Mouse (Mus musculus): Measurements from ENCODE around the gene Dnah12.

DNA sequence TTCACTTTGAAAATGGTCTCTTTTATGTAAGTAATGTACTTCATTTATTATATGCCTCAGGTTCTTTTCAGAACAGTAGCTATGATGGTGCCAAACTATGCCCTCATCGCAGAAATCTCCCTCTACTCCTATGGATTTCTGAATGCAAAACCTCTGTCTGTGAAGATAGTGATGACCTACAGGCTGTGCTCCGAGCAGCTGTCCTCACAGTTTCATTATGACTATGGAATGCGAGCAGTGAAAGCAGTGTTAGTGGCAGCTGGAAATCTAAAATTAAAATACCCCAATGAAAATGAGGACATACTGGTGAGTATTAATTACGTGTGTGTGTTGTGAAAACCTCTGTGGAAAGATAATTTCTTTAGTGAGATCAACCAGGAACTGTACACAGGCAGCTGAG lies 80.5 kb downstream of the Dnah12 start:
- TF ChIP-seq GATA1 (IDR thresholded peaks at IDR 0.05; ENCODE audit: low read length) (no peak), TAL1 (IDR thresholded peaks at IDR 0.05; ENCODE audit: low read length) (no peak)
